Mouse (Mus musculus) small intestine, adult 2 months (tissue): ENCODE data around the gene Ern1. TPM values are rescaled to one million over a fixed set of nuclear protein-coding genes. Genes with fewer than 3 reads are reported as not detected.

ENCODE experiments used
- H3K27ac ChIP-seq: fragments of 200-500 bp; 2 replicates; pipeline ENCODE4 v1.5.1; 2012; ENCODE audit warnings: low read depth, low read length, control low read depth, inconsistent platforms; ENCODE audit not compliant: insufficient read depth
- H3K27me3 ChIP-seq: fragments of 200-500 bp; 2 replicates; pipeline ENCODE4 v1.6.1; 2012; ENCODE audit warnings: mild to moderate bottlenecking, moderate library complexity, low read length, inconsistent platforms; ENCODE audit not compliant: control insufficient read depth, insufficient read depth
- H3K36me3 ChIP-seq: fragments of 200-500 bp; 2 replicates; pipeline ENCODE4 v1.6.1; 2012; ENCODE audit warnings: mild to moderate bottlenecking, low read length, control low read depth, inconsistent platforms; ENCODE audit not compliant: control insufficient read depth, insufficient read depth
- H3K4me1 ChIP-seq: fragments of 200-500 bp; 2 replicates; pipeline ENCODE4 v1.6.1; 2012; ENCODE audit warnings: low read length, inconsistent platforms, mixed read lengths; ENCODE audit not compliant: control insufficient read depth, insufficient read depth, insufficient read length
- H3K4me3 ChIP-seq: fragments of 200-500 bp; 2 replicates; pipeline ENCODE4 v1.5.1; 2012; ENCODE audit warnings: low read depth, mild to moderate bottlenecking, control low read depth, inconsistent platforms, low read length, moderate library complexity
- CTCF ChIP-seq: fragments of 200-500 bp; IDR thresholded peaks from 2 replicates; pipeline ENCODE4 v1.5.1; 2012; ENCODE audit warnings: low read depth, mild to moderate bottlenecking, control low read depth, inconsistent platforms, low read length, moderate library complexity, mixed read lengths; ENCODE audit not compliant: insufficient replicate concordance, insufficient read length; ENCODE audit errors: extremely low read depth
- POLR2A ChIP-seq: fragments of 200-500 bp; IDR thresholded peaks from 2 replicates; pipeline ENCODE4 v1.6.1; 2012; ENCODE audit warnings: low read depth, mild to moderate bottlenecking, control low read depth, inconsistent platforms, low read length, moderate library complexity
- WGBS: fragments of 180-500 bp; shearing (Covaris S2); methylation state at CpG from one replicate; pipeline ENCODE4 v1.1.7; 2018; 5-methylcytosine and 5-hydroxymethylcytosine counted together
- polyA plus RNA-seq: library from polyadenylated mRNA; depleted of rRNA; stranded (reverse); fragments of >200 nt; gene quantifications from 2 replicates; pipeline ENCODE4 v1.2.3, GENCODE M21; 2012

Ern1 gene
- polyA plus RNA-seq, 1 experiment, result 31.2 TPM

GRCm38 (mm10) chr11:106428556-106428955 lies 59.1 kb downstream of the Ern1 start:
- Histone ChIP-seq H3K36me3 (peaks cover 37% of the 10 kb centered on the region), H3K4me3 (no peak overlapping the region), H3K4me1 (peaks cover 2% of the 10 kb centered on the region; the same call in 1 of the 2 replicates), H3K27me3 (no peaks in the 10 kb centered on the region), H3K27ac (no peak overlapping the region)
- WGBS, result 85% methylated on average over 2 of the region's 2 CpGs
- no peak for TF ChIP-seq CTCF
- no peak for TF ChIP-seq POLR2A

DNA sequence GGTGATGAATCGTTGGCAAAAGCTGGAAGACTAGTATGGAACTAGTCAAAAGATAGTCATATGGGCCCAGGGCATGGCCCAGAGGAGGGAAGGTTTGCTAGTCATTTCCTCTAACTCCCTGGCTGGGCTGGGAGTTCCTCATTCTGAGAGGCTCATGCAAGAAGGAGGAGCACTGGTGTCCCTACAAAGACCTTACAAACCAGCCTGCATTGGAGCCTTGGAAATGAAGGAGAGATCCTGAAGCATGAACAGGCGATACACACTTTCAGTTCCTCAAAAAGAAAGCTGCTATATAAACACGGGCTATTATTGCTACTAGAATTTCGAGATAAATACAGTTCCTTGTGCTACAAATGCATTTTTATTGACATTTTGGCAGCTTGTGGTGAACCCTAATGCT lies 59.5 kb downstream of the Ern1 start:
- 64% methylated on average over 4 of the region's 4 CpGs for WGBS
- Histone ChIP-seq H3K4me3 (no peak overlapping the region), H3K27me3 (no peaks in the 10 kb centered on the region), H3K36me3 (peaks cover 35% of the 10 kb centered on the region), H3K27ac (no peak overlapping the region), H3K4me1 (peaks cover 2% of the 10 kb centered on the region; the same call in 1 of the 2 replicates)
- TF ChIP-seq CTCF (no peak), POLR2A (no peak)

DNA sequence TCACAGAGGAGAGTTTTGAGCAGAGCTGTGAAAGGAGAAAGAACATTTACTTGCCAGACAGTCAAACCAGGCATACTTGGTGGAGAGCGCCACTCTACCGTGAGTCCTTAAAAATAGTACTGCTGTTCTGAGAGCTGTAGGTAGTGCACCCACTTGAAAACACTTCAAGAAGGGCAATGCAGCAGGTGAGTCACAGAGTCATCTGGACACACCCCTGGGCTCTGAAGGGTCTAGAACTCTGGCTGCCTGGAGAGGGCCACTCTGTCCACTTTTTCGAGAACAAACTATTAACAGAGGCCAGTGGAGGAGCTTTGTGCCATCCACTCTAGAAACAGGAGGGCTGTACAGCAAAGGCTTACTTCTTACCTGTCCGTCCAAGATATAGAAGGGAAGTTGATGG lies 61.2 kb downstream of the Ern1 start:
- peaks cover 2% of the 10 kb centered on the region; the same call in 1 of the 2 replicates for H3K4me1 ChIP-seq
- 93% methylated on average over 4 of the region's 4 CpGs for WGBS
- H3K27me3 ChIP-seq, result no peaks in the 10 kb centered on the region
- no peak for TF ChIP-seq CTCF
- no peak overlapping the region for H3K4me3 ChIP-seq
- peaks cover 40% of the 10 kb centered on the region for H3K36me3 ChIP-seq
- H3K27ac ChIP-seq, result no peak overlapping the region

GRCm38 (mm10) chr11:106425201-106425600 lies 62.5 kb downstream of the Ern1 start:
- Histone ChIP-seq H3K4me3 (no peak overlapping the region), H3K4me1 (peaks cover 2% of the 10 kb centered on the region; the same call in 1 of the 2 replicates), H3K27ac (no peak overlapping the region), H3K36me3 (peaks cover 35% of the 10 kb centered on the region), H3K27me3 (no peaks in the 10 kb centered on the region)
- TF ChIP-seq POLR2A (no peak), CTCF (no peak)
- WGBS, result 97% methylated on average over 5 of the region's 5 CpGs

- WGBS, result 79% methylated on average over 9 of the region's 9 CpGs
- Histone ChIP-seq H3K27me3 (no peaks in the 10 kb centered on the region), H3K4me1 (no peaks in the 10 kb centered on the region), H3K36me3 (peaks cover 33% of the 10 kb centered on the region), H3K4me3 (no peak overlapping the region), H3K27ac (peak overlapping the region; percentile 27; the same call in 1 of the 2 replicates)
- TF ChIP-seq CTCF, result no peak
- TF ChIP-seq POLR2A, result no peak
Measured at GRCm38 (mm10) chr11:106419262-106420102, 68.2 kb downstream of the Ern1 start.

- 51% methylated on average over 4 of the region's 4 CpGs for WGBS
- TF ChIP-seq POLR2A (no peak), CTCF (peak; percentile 93; the same call in 1 of the 2 replicates)
- Histone ChIP-seq H3K4me3 (no peak overlapping the region), H3K4me1 (no peaks in the 10 kb centered on the region), H3K36me3 (peaks cover 37% of the 10 kb centered on the region), H3K27me3 (no peaks in the 10 kb centered on the region), H3K27ac (no peak overlapping the region)
Measured at GRCm38 (mm10) chr11:106418622-106419196, 68.9 kb downstream of the Ern1 start.

GRCm38 (mm10) chr11:106417860-106418259 lies 69.8 kb downstream of the Ern1 start:
- Histone ChIP-seq H3K4me1 (no peaks in the 10 kb centered on the region), H3K27me3 (no peaks in the 10 kb centered on the region), H3K27ac (no peak overlapping the region), H3K36me3 (peaks cover 39% of the 10 kb centered on the region), H3K4me3 (no peak overlapping the region)
- 93% methylated on average over 2 of the region's 2 CpGs for WGBS
- no peak for TF ChIP-seq CTCF
